Mouse (Mus musculus): Measurements from ENCODE around the gene Tyro3.

Tyro3 gene

DNA sequence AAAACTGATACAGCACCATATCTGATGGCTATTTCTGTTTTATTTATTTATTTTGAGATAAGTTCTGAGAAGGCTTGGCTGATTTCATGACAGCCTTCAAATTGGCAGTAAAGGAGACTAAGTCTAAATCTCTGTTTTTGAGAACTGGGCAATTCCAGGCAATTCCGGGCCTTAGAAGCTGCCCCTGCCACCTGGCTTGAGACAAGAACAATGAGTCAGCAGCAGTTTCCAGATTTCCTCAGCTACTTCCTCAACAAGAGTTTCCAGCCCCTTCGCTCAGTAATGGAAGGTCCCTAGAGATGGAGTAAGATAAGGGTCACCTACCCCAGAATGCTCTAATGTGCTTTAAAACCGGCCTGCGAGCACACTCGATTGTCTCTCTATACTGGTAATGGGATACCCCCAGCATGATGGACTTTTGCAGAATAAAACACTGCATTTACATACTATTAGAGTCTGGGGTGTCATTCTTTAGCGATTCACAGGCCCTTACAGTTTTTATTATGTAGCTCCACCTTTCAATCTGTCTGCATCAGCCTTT, 57.8 kb downstream of the Tyro3 start:
- no peak for DNase-seq (ENCODE audit: low read depth, low spot score)

DNA sequence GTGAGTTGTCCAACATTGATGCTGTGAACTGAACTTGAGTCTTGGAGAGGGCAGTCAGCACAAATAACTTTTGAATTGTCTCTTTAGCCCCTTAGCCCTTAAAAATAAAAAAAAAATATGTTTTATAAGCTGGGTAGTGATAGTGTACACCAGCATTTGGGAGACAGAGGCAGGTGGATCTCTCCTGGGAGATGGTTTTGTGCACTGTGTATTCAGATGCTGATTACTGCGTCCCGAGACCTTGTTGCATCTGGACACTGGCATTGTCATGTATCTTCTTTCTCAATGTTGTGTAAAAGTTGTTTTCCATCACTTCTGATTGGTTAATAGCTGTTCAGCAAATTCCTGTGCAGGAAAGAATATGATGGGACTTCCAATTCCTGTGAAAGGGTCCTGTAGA, 59.8 kb downstream of the Tyro3 start:
- no peak for DNase-seq (ENCODE audit: low read depth, low spot score)

DNA sequence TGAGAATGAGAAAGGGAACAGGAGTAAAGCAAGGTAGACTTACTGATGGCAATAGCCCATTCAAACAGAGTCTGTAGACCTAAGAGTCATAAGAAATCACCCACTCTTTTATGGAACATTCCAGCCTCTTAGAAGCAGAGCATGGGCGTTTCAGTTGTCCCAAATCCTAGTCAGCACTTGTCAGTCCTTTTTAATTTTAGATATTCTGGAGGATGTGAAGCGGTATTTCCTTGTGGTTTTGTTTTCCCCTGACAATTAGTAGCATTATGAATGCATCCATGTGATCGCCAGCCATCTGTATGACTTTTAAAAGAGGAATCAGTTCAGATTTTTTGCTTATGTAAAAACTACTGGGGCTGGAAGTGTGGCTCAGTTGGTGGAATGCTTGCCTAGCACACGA, 67.0 kb downstream of the Tyro3 start:
- no peak for DNase-seq (ENCODE audit: low read depth, low spot score)
